8 mouse cellular contexts compared by ENCODE assay signal in the genomic region with DNA sequence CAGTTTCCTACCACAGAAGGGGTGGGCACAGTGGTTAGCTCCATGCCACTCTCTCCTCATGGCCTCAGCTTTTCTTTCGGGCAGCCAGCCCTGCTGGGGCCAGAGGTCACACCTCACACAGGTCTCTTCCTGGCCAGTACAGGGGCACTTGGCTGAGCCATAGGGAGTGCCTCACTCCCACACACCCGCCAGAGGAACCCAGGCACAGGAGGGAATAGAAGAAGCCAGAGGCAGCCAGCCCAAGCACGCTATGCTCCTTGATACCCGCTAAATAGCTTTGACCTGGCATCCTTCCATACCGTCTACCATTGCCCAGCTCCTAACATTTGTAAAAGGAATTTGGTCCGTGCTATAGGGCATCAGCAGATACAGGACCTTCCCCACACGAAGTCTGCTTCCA.
DNase-seq lines count a peak whose midpoint lies in the region; ATAC-seq and TF ChIP-seq lines count a peak whose summit lies in the region.
"Had no signal": no experiment of that assay in that cellular context is flagged by ENCODE, and none has a peak within 500 bp of the region (broad histone marks: within the 10 kb centered on the region; RNA-seq: fewer than 3 reads in every experiment).

No protein-coding gene starts in this region.

- WGBS in kidney, embryonic 16.5 days, result 31% methylated on average over 7 of the region's 7 CpGs
- WGBS in embryonic facial prominence, embryonic 15.5 days, result 58% methylated on average over 7 of the region's 7 CpGs
- WGBS in forebrain, embryonic 15.5 days, result 21% methylated on average over 7 of the region's 7 CpGs
- WGBS in midbrain, embryonic 12.5 days, result 60% methylated on average over 7 of the region's 7 CpGs

- peaks cover 23% of the 10 kb centered on the region for H3K4me1 ChIP-seq in kidney, embryonic 16.5 days (ENCODE audit: insufficient read depth, low read length)
- H3K4me1 ChIP-seq in embryonic facial prominence, embryonic 15.5 days, result peaks cover 11% of the 10 kb centered on the region
- H3K4me1 ChIP-seq in forebrain, embryonic 15.5 days, result peaks cover 22% of the 10 kb centered on the region
- H3K4me1 ChIP-seq in midbrain, embryonic 12.5 days, result peaks cover 19% of the 10 kb centered on the region

- no peak overlapping the region for H3K9ac ChIP-seq in kidney, embryonic 16.5 days (replicated peaks; ENCODE audit: low read length)
- H3K9ac ChIP-seq in embryonic facial prominence, embryonic 15.5 days, result no peak overlapping the region
- no peak overlapping the region for H3K9ac ChIP-seq in forebrain, embryonic 15.5 days (replicated peaks)
- H3K9ac ChIP-seq in midbrain, embryonic 12.5 days (replicated peaks), result no peak overlapping the region

- H3K27me3 ChIP-seq in kidney, embryonic 16.5 days (ENCODE audit: insufficient read depth, low read length), result no peaks in the 10 kb centered on the region; the same call in 1 of the 2 replicates
- no peaks in the 10 kb centered on the region for H3K27me3 ChIP-seq in embryonic facial prominence, embryonic 15.5 days
- no peaks in the 10 kb centered on the region for H3K27me3 ChIP-seq in forebrain, embryonic 15.5 days
- 0 out of 2 replicates have a peak, but pooled peaks cover 15% of the 10 kb centered on the region for H3K27me3 ChIP-seq in midbrain, embryonic 12.5 days

- no peaks in the 10 kb centered on the region for H3K9me3 ChIP-seq in kidney, embryonic 16.5 days (ENCODE audit: low read length)
- no peaks in the 10 kb centered on the region for H3K9me3 ChIP-seq in embryonic facial prominence, embryonic 15.5 days (replicated peaks)
- H3K9me3 ChIP-seq in forebrain, embryonic 15.5 days, result no peaks in the 10 kb centered on the region
- H3K9me3 ChIP-seq in midbrain, embryonic 12.5 days, result no peaks in the 10 kb centered on the region

- no peak for DNase-seq in kidney, adult 11 months
- DNase-seq in spleen, postnatal 10 days (ENCODE audit: low spot score in 2 of 2), result no peak
- DNase-seq in left cerebral cortex, adult 2 months (ENCODE audit: extremely low spot score in 1 of 2, low spot score in 2 of 2), result no peak

- H3K4me3 ChIP-seq in kidney, embryonic 16.5 days (ENCODE audit: low read length), result no peak overlapping the region
- H3K4me3 ChIP-seq in embryonic facial prominence, embryonic 15.5 days (replicated peaks), result no peak overlapping the region
- no peak overlapping the region for H3K4me3 ChIP-seq in forebrain, embryonic 15.5 days
- H3K4me3 ChIP-seq in midbrain, embryonic 12.5 days, result no peak overlapping the region
- H3K4me3 ChIP-seq in left cerebral cortex, adult 2 months, result no peak overlapping the region
- H3K4me3 ChIP-seq: erythroblast, embryonic 14.5 days had no signal

- H3K36me3 ChIP-seq in kidney, embryonic 16.5 days (ENCODE audit: insufficient read depth, low read length), result no peaks in the 10 kb centered on the region
- no peaks in the 10 kb centered on the region for H3K36me3 ChIP-seq in embryonic facial prominence, embryonic 15.5 days
- no peaks in the 10 kb centered on the region for H3K36me3 ChIP-seq in forebrain, embryonic 15.5 days
- H3K36me3 ChIP-seq in midbrain, embryonic 12.5 days, result no peaks in the 10 kb centered on the region

- H3K4me2 ChIP-seq in kidney, embryonic 16.5 days (replicated peaks; ENCODE audit: low read depth, low read length), result no peak overlapping the region
- no peak overlapping the region for H3K4me2 ChIP-seq in embryonic facial prominence, embryonic 15.5 days (replicated peaks)
- H3K4me2 ChIP-seq in forebrain, embryonic 15.5 days (replicated peaks), result no peak overlapping the region
- H3K4me2 ChIP-seq in midbrain, embryonic 12.5 days (replicated peaks), result no peak overlapping the region

- no peak overlapping the region for H3K27ac ChIP-seq in kidney, embryonic 16.5 days (ENCODE audit: low read length)
- H3K27ac ChIP-seq in embryonic facial prominence, embryonic 15.5 days (replicated peaks), result no peak overlapping the region
- no peak overlapping the region for H3K27ac ChIP-seq in forebrain, embryonic 15.5 days (replicated peaks)
- H3K27ac ChIP-seq in midbrain, embryonic 12.5 days (replicated peaks), result no peak overlapping the region
- H3K27ac ChIP-seq in left cerebral cortex, adult 2 months, result no peak overlapping the region

- intact Hi-C loops in left cerebral cortex, adult 2 months (cut with DNase I), result loop anchor here (1.0 to 10.0 kb wide), 7 partner anchors 59 to 663 kb away; partner anchors contain the start of gene Apba1

- peak; percentile 39 for ATAC-seq in kidney, embryonic 16.5 days (ENCODE audit: low FRiP score, low TSS enrichment)
- peak; percentile 31; the same call in 1 of the 2 replicates for ATAC-seq in embryonic facial prominence, embryonic 15.5 days (ENCODE audit: insufficient number of reproducible peaks, low FRiP score, low TSS enrichment, low read depth)
- peak; percentile 57 for ATAC-seq in forebrain, embryonic 15.5 days (replicated peaks)
- ATAC-seq in midbrain, embryonic 12.5 days (ENCODE audit: low FRiP score, low read depth), result peak; percentile 1; the same call in 1 of the 2 replicates

- TF ChIP-seq CTCF in left cerebral cortex, adult 2 months (IDR thresholded peaks at IDR 0.05), result no peak

Comparison
In these comparisons a context has a peak if more than half of its experiments do, and no peak if none do; other contexts are left out.
1. ATAC-seq: peak in every context shown above with its lines; median percentile 57 in forebrain, embryonic 15.5 days; 39 in kidney, embryonic 16.5 days; 31 in embryonic facial prominence, embryonic 15.5 days; 1 in midbrain, embryonic 12.5 days.